Mouse (Mus musculus) MEL (cell line): Measurements from ENCODE around the gene Lhpp.

Experiments used
- CTCF ChIP-seq, 3 experiments: IDR thresholded peaks in 2 of 3; conservative IDR thresholded peaks in 1 of 3; 2 replicates each; pipeline ENCODE4 v1.5.1; 2011 to 2012; ENCODE audit warnings: low read length in 3 of 3, low read depth in 2 of 3, mild to moderate bottlenecking in 2 of 3, improper control_type of control experiment in 1 of 3, inconsistent platforms in 1 of 3, mixed read lengths in 1 of 3, moderate library complexity in 1 of 3; ENCODE audit not compliant: control insufficient read depth in 1 of 3, insufficient read depth in 1 of 3, poor library complexity in 1 of 3, severe bottlenecking in 1 of 3
- HCFC1 ChIP-seq: IDR thresholded peaks from 2 replicates; pipeline ENCODE4 v1.6.1; 2012; ENCODE audit warnings: low read depth, mild to moderate bottlenecking, inconsistent platforms, low read length, improper control_type of control experiment, moderate library complexity
- MEF2A ChIP-seq: IDR thresholded peaks from 2 replicates; pipeline ENCODE4 v1.6.1; 2014; ENCODE audit warnings: low read depth, mild to moderate bottlenecking, inconsistent platforms, low read length, improper control_type of control experiment; ENCODE audit not compliant: poor library complexity, insufficient replicate concordance, severe bottlenecking; ENCODE audit errors: extremely low read depth
- POLR2A ChIP-seq, 2 experiments: IDR thresholded peaks; 2 replicates each; pipeline ENCODE4 v1.6.1; 2011 to 2012; ENCODE audit warnings: low read length in 2 of 2, mild to moderate bottlenecking in 2 of 2, control low read depth in 1 of 2, improper control_type of control experiment in 1 of 2, low read depth in 1 of 2, moderate library complexity in 1 of 2; ENCODE audit not compliant: control insufficient read depth in 1 of 2, insufficient read depth in 1 of 2, poor library complexity in 1 of 2
- POLR2AphosphoS2 ChIP-seq: IDR thresholded peaks from 2 replicates; pipeline ENCODE4 v1.6.1; 2011; ENCODE audit warnings: low read length, improper control_type of control experiment
- SMC3 ChIP-seq: IDR thresholded peaks from 2 replicates; pipeline ENCODE4 v1.6.1; 2011; ENCODE audit warnings: low read depth, low read length, improper control_type of control experiment
- TBP ChIP-seq: IDR thresholded peaks from 2 replicates; pipeline ENCODE4 v1.8.0; 2011; ENCODE audit warnings: low read depth, low read length, improper control_type of control experiment
- ZKSCAN1 ChIP-seq: IDR thresholded peaks from 2 replicates; pipeline ENCODE4 v1.6.1; 2012; ENCODE audit warnings: low read depth, mild to moderate bottlenecking, inconsistent platforms, low read length, improper control_type of control experiment, moderate library complexity

DNA sequence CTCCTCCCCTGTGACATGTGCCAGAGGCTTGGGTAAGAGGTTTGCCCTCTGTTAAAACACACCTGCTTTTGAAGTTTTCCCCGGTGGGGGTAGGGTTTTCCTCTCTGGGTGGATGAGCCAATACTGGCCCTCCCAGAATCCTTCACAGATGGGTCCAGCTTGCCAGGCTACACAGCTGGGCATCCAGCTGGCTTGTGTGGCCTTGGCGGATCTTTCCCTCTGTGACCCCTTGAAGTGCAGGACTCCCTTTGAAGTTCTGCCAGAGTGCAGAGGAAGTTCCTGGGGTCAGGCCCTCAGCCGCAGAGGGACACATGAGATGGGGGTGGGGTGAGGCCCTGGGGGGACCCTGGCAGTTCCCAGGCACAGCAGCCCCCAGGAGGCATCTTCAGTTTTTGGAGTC lies 4.9 kb downstream of the Lhpp start:
- TF ChIP-seq TBP (no peak), CTCF (IDR thresholded peaks at IDR 0.05 in 2 of 3, conservative IDR thresholded peaks at IDR 0.05 in 1 of 3; ENCODE audit: control insufficient read depth in 1 of 3, insufficient read depth in 1 of 3, low read depth in 2 of 3, low read length in 3 of 3, poor library complexity in 1 of 3, severe bottlenecking in 1 of 3) (no peak), ZKSCAN1 (no peak), POLR2AphosphoS2 (no peak), MEF2A (no peak), POLR2A (IDR thresholded peaks at IDR 0.05; ENCODE audit: control insufficient read depth in 1 of 2, insufficient read depth in 1 of 2, low read depth in 1 of 2, low read length in 2 of 2, poor library complexity in 1 of 2) (no peak), SMC3 (no peak), HCFC1 (no peak)
